13 mouse cellular contexts compared by ENCODE assay signal in genomic region chr2:117867409-117867808, GRCm38 (mm10).
A peak's percentile ranks its signal among the peaks of the same experiment; 100 is the strongest.
DNase-seq lines count a peak whose midpoint lies in the region; ATAC-seq lines count a peak whose summit lies in the region.
"Had no signal": no experiment of that assay in that cellular context is flagged by ENCODE, and none has a peak within 500 bp of the region (broad histone marks: within the 10 kb centered on the region; RNA-seq: fewer than 3 reads in every experiment).

No protein-coding gene starts in this region.

- H3K27ac ChIP-seq in embryonic facial prominence, embryonic 13.5 days: peak overlapping the region; percentile 33; the same call in 1 of the 2 replicates
- H3K27ac ChIP-seq in embryonic facial prominence, embryonic 10.5 days (replicated peaks): no peak overlapping the region
- peak overlapping the region; percentile 48; the same call in 1 of the 2 replicates for H3K27ac ChIP-seq in kidney, embryonic 15.5 days
- peak overlapping the region; percentile 74 for H3K27ac ChIP-seq in embryonic facial prominence, embryonic 14.5 days (replicated peaks; ENCODE audit: low read depth, low read length)
- H3K27ac ChIP-seq: forebrain, embryonic 13.5 days; hindbrain, postnatal 0 days had no signal

- H3K9ac ChIP-seq in embryonic facial prominence, embryonic 13.5 days: no peak overlapping the region
- H3K9ac ChIP-seq in kidney, embryonic 15.5 days: no peak overlapping the region
- no peak overlapping the region for H3K9ac ChIP-seq in embryonic facial prominence, embryonic 14.5 days (ENCODE audit: low read depth, low read length)
- H3K9ac ChIP-seq: forebrain, embryonic 13.5 days had no signal

- 67% methylated on average over 3 of the region's 3 CpGs for whole genome bisulfite sequencing in embryonic facial prominence, embryonic 13.5 days
- 63% methylated on average over 3 of the region's 3 CpGs for WGBS in embryonic facial prominence, embryonic 10.5 days
- WGBS in kidney, embryonic 15.5 days: 51% methylated on average over 3 of the region's 3 CpGs
- WGBS in embryonic facial prominence, embryonic 14.5 days: 54% methylated on average over 3 of the region's 3 CpGs

- no peak for ATAC-seq in embryonic facial prominence, embryonic 13.5 days (ENCODE audit: insufficient number of reproducible peaks, insufficient read depth, low FRiP score, low TSS enrichment, low read depth)
- peak; percentile 60; the same call in 1 of the 2 replicates for ATAC-seq in kidney, embryonic 15.5 days (replicated peaks; ENCODE audit: low FRiP score)
- no peak for ATAC-seq in embryonic facial prominence, embryonic 14.5 days (ENCODE audit: low read depth)
- ATAC-seq: forebrain, embryonic 13.5 days; hindbrain, postnatal 0 days had no signal

- no peak overlapping the region for H3K4me2 ChIP-seq in embryonic facial prominence, embryonic 13.5 days
- H3K4me2 ChIP-seq in kidney, embryonic 15.5 days: no peak overlapping the region
- no peak overlapping the region for H3K4me2 ChIP-seq in embryonic facial prominence, embryonic 14.5 days (ENCODE audit: low read depth, low read length)
- H3K4me2 ChIP-seq: forebrain, embryonic 13.5 days had no signal

- no peaks in the 10 kb centered on the region for H3K27me3 ChIP-seq in embryonic facial prominence, embryonic 13.5 days
- H3K27me3 ChIP-seq in embryonic facial prominence, embryonic 10.5 days (replicated peaks; ENCODE audit: low read depth, poor library complexity, severe bottlenecking): no peaks in the 10 kb centered on the region
- no peaks in the 10 kb centered on the region for H3K27me3 ChIP-seq in kidney, embryonic 15.5 days
- H3K27me3 ChIP-seq in embryonic facial prominence, embryonic 14.5 days (replicated peaks; ENCODE audit: control insufficient read depth, insufficient read depth, low read length): no peaks in the 10 kb centered on the region
- H3K27me3 ChIP-seq: forebrain, embryonic 13.5 days had no signal

- peaks cover 6% of the 10 kb centered on the region; the same call in 1 of the 2 replicates for H3K4me1 ChIP-seq in embryonic facial prominence, embryonic 13.5 days
- peaks cover 19% of the 10 kb centered on the region for H3K4me1 ChIP-seq in embryonic facial prominence, embryonic 10.5 days
- H3K4me1 ChIP-seq in kidney, embryonic 15.5 days: peaks cover 16% of the 10 kb centered on the region
- peaks cover 14% of the 10 kb centered on the region for H3K4me1 ChIP-seq in embryonic facial prominence, embryonic 14.5 days (ENCODE audit: control insufficient read depth, insufficient read depth, low read length)

- H3K4me3 ChIP-seq in embryonic facial prominence, embryonic 13.5 days: no peak overlapping the region
- H3K4me3 ChIP-seq in embryonic facial prominence, embryonic 10.5 days: no peak overlapping the region
- no peak overlapping the region for H3K4me3 ChIP-seq in kidney, embryonic 15.5 days (replicated peaks)
- H3K4me3 ChIP-seq in embryonic facial prominence, embryonic 14.5 days (ENCODE audit: low read depth, low read length): no peak overlapping the region
- H3K4me3 ChIP-seq: forebrain, embryonic 13.5 days had no signal

- H3K9me3 ChIP-seq in embryonic facial prominence, embryonic 13.5 days: no peaks in the 10 kb centered on the region
- H3K9me3 ChIP-seq in embryonic facial prominence, embryonic 10.5 days: no peaks in the 10 kb centered on the region
- H3K9me3 ChIP-seq in kidney, embryonic 15.5 days (replicated peaks): no peaks in the 10 kb centered on the region
- H3K9me3 ChIP-seq in embryonic facial prominence, embryonic 14.5 days (ENCODE audit: control insufficient read depth, low read length): no peaks in the 10 kb centered on the region
- H3K9me3 ChIP-seq: forebrain, embryonic 13.5 days had no signal

- no peaks in the 10 kb centered on the region for H3K36me3 ChIP-seq in embryonic facial prominence, embryonic 13.5 days
- no peaks in the 10 kb centered on the region for H3K36me3 ChIP-seq in embryonic facial prominence, embryonic 10.5 days (replicated peaks)
- H3K36me3 ChIP-seq in kidney, embryonic 15.5 days: no peaks in the 10 kb centered on the region
- H3K36me3 ChIP-seq in embryonic facial prominence, embryonic 14.5 days (ENCODE audit: control insufficient read depth, insufficient read depth, low read length): no peaks in the 10 kb centered on the region
- H3K36me3 ChIP-seq: G1E had no signal

- no peak for DNase-seq in embryonic facial prominence, embryonic 10.5 days (ENCODE audit: low spot score)
- no peak for DNase-seq in kidney, adult 8-10 months
- DNase-seq in 3134 (ENCODE audit: extremely low read depth, insufficient read length, low spot score): peak; percentile 43
- no peak for DNase-seq in embryonic facial prominence, embryonic 14.5 days (ENCODE audit: low spot score)
- DNase-seq in urinary bladder, postnatal 14 days (ENCODE audit: low spot score): no peak
- DNase-seq in urinary bladder, postnatal 4 days (ENCODE audit: low spot score in 2 of 2): no peak
- DNase-seq: B cell, adult 2 months; thymus, postnatal 14 days had no signal
